Mouse (Mus musculus) liver, embryonic 15.5 days (tissue): ENCODE measurements around the gene Ophn1. TPM values are rescaled to one million over a fixed set of nuclear protein-coding genes. Genes with fewer than 3 reads are reported as not detected.

Source experiments
- ATAC-seq: fragments of 200-750 bp; cut with Nextera tagmentation; 2 replicates; pipeline ENCODE4 v1.8.0; 2017; ENCODE audit warnings: moderate number of reproducible peaks, mild to moderate bottlenecking, moderate library complexity; ENCODE audit not compliant: insufficient read depth
- H3K27ac ChIP-seq: fragments of 300-500 bp; sonication (generic); replicated peaks from 2 replicates; pipeline ENCODE4 v1.5.1; 2015; ENCODE audit warnings: mild to moderate bottlenecking, inconsistent platforms
- H3K27me3 ChIP-seq: fragments of 300-500 bp; sonication (generic); 2 replicates; pipeline ENCODE4 v1.6.1; 2015; ENCODE audit warnings: mild to moderate bottlenecking, inconsistent platforms
- H3K36me3 ChIP-seq: fragments of 300-500 bp; sonication (generic); replicated peaks from 2 replicates; pipeline ENCODE4 v1.6.1; 2015; ENCODE audit warnings: moderate library complexity, mild to moderate bottlenecking, inconsistent platforms
- H3K4me1 ChIP-seq: fragments of 300-500 bp; sonication (generic); replicated peaks from 2 replicates; pipeline ENCODE4 v1.6.1; 2015; ENCODE audit warnings: inconsistent platforms
- H3K4me2 ChIP-seq: fragments of 300-500 bp; sonication (generic); 2 replicates; pipeline ENCODE4 v1.6.1; 2015; ENCODE audit warnings: moderate library complexity, mild to moderate bottlenecking, inconsistent platforms
- H3K4me3 ChIP-seq: fragments of 300-500 bp; sonication (generic); replicated peaks from 2 replicates; pipeline ENCODE4 v1.5.1; 2015; ENCODE audit warnings: mild to moderate bottlenecking, inconsistent platforms
- H3K9ac ChIP-seq: fragments of 300-500 bp; sonication (generic); 2 replicates; pipeline ENCODE4 v1.6.1; 2015; ENCODE audit warnings: moderate library complexity, mild to moderate bottlenecking, inconsistent platforms
- H3K9me3 ChIP-seq: fragments of 300-500 bp; sonication (generic); replicated peaks from 2 replicates; pipeline ENCODE4 v1.6.1; 2016; ENCODE audit warnings: inconsistent platforms
- WGBS: fragments of 180-500 bp; shearing (Covaris S2); methylation state at CpG from one replicate; pipeline ENCODE4 v1.1.7; 2015; ENCODE audit warnings: mixed read lengths; ENCODE audit not compliant: insufficient replicate concordance; 5-methylcytosine and 5-hydroxymethylcytosine counted together
- microRNA-seq: library from miRNA; unstranded; fragments of <30 nt; microRNA quantifications from one replicate; pipeline ENCODE4, GENCODE M21; 2016
- polyA plus RNA-seq: library from polyadenylated mRNA; unstranded; fragments of >200 nt; fragmentation: Nextera tagmentation; extraction: Ambion mirVana; gene quantifications from 2 replicates; pipeline ENCODE4 v1.2.1, GENCODE M21; 2015

Ophn1 gene
- polyA plus RNA-seq, 1 experiment from 2014 or later: 1.7 TPM

GRCm38 (mm10) chrX:98651431-98651830 lies 239.4 kb downstream of the Ophn1 start:
- ATAC-seq: no peak
- Histone ChIP-seq H3K27me3 (no peaks in the 10 kb centered on the region), H3K4me3 (no peak overlapping the region), H3K9ac (no peak overlapping the region), H3K9me3 (no peaks in the 10 kb centered on the region), H3K36me3 (no peaks in the 10 kb centered on the region), H3K4me1 (no peaks in the 10 kb centered on the region), H3K4me2 (no peak overlapping the region), H3K27ac (no peak overlapping the region)

DNA sequence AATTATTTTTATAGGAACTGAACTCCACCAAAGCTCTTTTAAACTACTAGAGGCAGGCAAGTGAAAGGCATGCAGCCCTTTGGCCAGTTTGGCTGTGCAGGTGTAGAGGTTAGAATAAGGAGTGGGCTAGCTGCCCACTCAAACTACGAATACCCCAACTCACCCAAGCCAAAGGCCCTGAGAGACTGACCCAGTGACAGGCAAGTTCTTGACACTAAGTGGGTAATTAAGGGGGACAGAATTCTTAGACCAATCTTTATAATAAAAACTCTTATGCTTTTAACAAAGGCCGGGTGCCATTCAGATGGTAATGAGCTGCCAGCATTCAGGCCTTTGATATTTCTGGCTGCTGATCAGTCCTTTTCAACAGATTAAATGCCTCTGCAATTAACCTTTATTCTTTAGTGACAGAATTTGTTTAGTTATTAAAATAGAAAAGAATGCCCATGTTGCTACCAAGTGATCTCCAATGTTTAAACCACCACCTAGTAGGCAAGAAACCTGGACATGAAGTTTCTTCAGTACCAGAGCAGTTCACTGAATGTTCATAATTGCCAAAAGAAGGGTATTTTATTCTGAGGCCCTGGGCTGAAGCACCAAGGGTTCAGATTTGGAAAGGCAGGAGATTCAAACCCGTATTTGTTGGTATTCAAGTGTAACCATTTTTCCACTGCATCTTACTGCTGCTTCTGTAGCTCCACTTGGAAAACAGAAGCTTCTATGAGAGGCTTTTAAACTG lies 262.0 kb downstream of the Ophn1 start:
- 62% methylated on average over 3 of the region's 3 CpGs for WGBS
- Histone ChIP-seq H3K9me3 (no peaks in the 10 kb centered on the region), H3K9ac (no peak overlapping the region), H3K27ac (no peak overlapping the region), H3K27me3 (no peaks in the 10 kb centered on the region), H3K4me2 (no peak overlapping the region), H3K4me3 (no peak overlapping the region), H3K36me3 (no peaks in the 10 kb centered on the region), H3K4me1 (no peaks in the 10 kb centered on the region)
- ATAC-seq: no peak

GRCm38 (mm10) chrX:98618865-98619264 lies 272.0 kb downstream of the Ophn1 start:
- H3K4me1 ChIP-seq: no peaks in the 10 kb centered on the region
- H3K4me3 ChIP-seq: no peak overlapping the region
- H3K9ac ChIP-seq: no peak overlapping the region
- H3K27ac ChIP-seq: no peak overlapping the region
- H3K9me3 ChIP-seq: no peaks in the 10 kb centered on the region
- no peaks in the 10 kb centered on the region for H3K36me3 ChIP-seq
- 3% methylated on average over 2 of the region's 2 CpGs for WGBS
- no peaks in the 10 kb centered on the region for H3K27me3 ChIP-seq
- no peak overlapping the region for H3K4me2 ChIP-seq
- ATAC-seq: no peak

GRCm38 (mm10) chrX:98617426-98617825 lies 273.4 kb downstream of the Ophn1 start:
- no peak overlapping the region for H3K4me2 ChIP-seq
- H3K4me3 ChIP-seq: no peak overlapping the region
- no peaks in the 10 kb centered on the region for H3K36me3 ChIP-seq
- H3K27me3 ChIP-seq: no peaks in the 10 kb centered on the region
- ATAC-seq: no peak
- no peak overlapping the region for H3K27ac ChIP-seq
- H3K9me3 ChIP-seq: no peaks in the 10 kb centered on the region
- no peaks in the 10 kb centered on the region for H3K4me1 ChIP-seq
- no peak overlapping the region for H3K9ac ChIP-seq
- 47% methylated on average over 4 of the region's 4 CpGs for WGBS

DNA sequence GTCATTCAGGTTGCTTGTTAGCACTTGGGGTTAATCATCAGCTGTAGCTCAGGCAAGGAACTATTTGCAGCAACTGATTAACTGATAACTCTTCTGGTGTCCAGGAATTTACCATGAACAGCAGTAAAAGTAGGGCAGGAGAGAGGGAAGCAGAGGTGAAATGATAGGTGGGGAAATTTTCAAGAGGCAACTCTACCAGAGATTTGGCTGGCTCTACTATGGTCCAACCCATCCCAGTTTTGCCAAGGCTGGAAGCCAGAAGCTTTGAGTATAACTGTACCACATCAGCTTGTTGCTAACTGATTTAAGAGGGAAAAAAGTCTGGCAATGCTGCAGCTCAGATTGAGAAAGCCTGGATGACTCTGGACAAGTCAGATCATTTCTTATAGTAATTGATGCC lies 316.6 kb downstream of the Ophn1 start:
- H3K27ac ChIP-seq: no peak overlapping the region

DNA sequence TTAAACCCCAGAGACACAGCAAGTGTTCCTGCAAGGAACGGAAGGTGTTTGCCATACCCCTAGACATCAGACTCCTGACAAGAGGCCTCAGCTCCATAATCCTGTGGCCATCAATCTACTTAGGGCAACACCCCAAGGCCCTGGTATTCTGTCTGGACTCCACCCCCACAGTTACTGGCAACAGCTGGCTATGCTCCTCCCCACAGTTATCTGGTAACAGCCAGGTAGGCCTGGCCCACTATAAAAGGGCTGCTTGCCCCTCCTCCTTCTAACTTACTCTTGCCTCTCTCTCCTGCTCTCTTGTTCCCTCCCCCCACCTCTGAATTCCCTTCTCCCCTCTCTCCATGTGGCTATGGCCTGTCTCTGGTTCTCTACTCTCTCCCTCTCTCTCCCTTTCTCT lies 344.4 kb downstream of the Ophn1 start:
- no peaks in the 10 kb centered on the region for H3K27me3 ChIP-seq

More for the DNA sequence above, 316.6 kb downstream of the Ophn1 start:
- Histone ChIP-seq H3K4me3 (no peak overlapping the region), H3K4me2 (no peak overlapping the region), H3K4me1 (no peaks in the 10 kb centered on the region), H3K27me3 (no peaks in the 10 kb centered on the region), H3K36me3 (no peaks in the 10 kb centered on the region), H3K9ac (no peak overlapping the region), H3K9me3 (no peaks in the 10 kb centered on the region)
- ATAC-seq: no peak

GRCm38 (mm10) chrX:98515329-98515728 lies 375.5 kb downstream of the Ophn1 start:
- Histone ChIP-seq H3K4me1 (no peaks in the 10 kb centered on the region), H3K4me2 (no peak overlapping the region), H3K36me3 (no peaks in the 10 kb centered on the region), H3K4me3 (no peak overlapping the region), H3K27ac (no peak overlapping the region), H3K27me3 (no peaks in the 10 kb centered on the region), H3K9ac (no peak overlapping the region), H3K9me3 (no peaks in the 10 kb centered on the region)
- WGBS: 63% methylated on average over 2 of the region's 2 CpGs
- no peak for ATAC-seq

More for the DNA sequence above, 344.4 kb downstream of the Ophn1 start:
- Histone ChIP-seq H3K4me1 (no peaks in the 10 kb centered on the region), H3K36me3 (no peaks in the 10 kb centered on the region), H3K9ac (no peak overlapping the region), H3K4me2 (no peak overlapping the region), H3K9me3 (no peaks in the 10 kb centered on the region), H3K4me3 (no peak overlapping the region), H3K27ac (no peak overlapping the region)
- WGBS: 41% methylated on average over 1 of the region's 1 CpGs
- ATAC-seq: no peak

- Histone ChIP-seq H3K27me3 (no peaks in the 10 kb centered on the region), H3K9me3 (no peaks in the 10 kb centered on the region), H3K4me2 (no peak overlapping the region), H3K4me3 (no peak overlapping the region), H3K9ac (no peak overlapping the region), H3K4me1 (no peaks in the 10 kb centered on the region), H3K36me3 (no peaks in the 10 kb centered on the region), H3K27ac (no peak overlapping the region)
- 34% methylated on average over 3 of the region's 3 CpGs for WGBS
- ATAC-seq: no peak
Measured at GRCm38 (mm10) chrX:98514359-98514904, 376.4 kb downstream of the Ophn1 start.

Small RNA genes lying within 50 kb of the gene (microRNA-seq; reads per million reads assigned to microRNA genes)
- gene Gm27554: not detected

Other genes starting within 250 kb of the Ophn1 start
- 11.4 and 12.8 TPM in 2 replicates for gene Yipf6, start 45.3 kb upstream of the Ophn1 start, polyA plus RNA-seq
- 3.3 and 3.4 TPM in 2 replicates for gene Stard8, start 112.2 kb upstream of the Ophn1 start, polyA plus RNA-seq
- 5.1 and 5.7 TPM in 2 replicates for gene Efnb1, start 245.1 kb upstream of the Ophn1 start, polyA plus RNA-seq